Mouse (Mus musculus): ENCODE measurements around the gene Tmem59l. TPM values are rescaled to one million over a fixed set of nuclear protein-coding genes. Genes with fewer than 3 reads are reported as not detected.
A peak's percentile ranks its signal among the peaks of the same experiment; 100 is the strongest.
"Not testable (repeated sequence)": the region's sequence is repeated elsewhere in the genome, so short reads cannot be mapped to it uniquely, and the experiment has no call there.

Tmem59l gene
- polyA plus RNA-seq, 1 experiment: 0.36 TPM

GRCm38 (mm10) chr8:70511770-70512169, 24.6 kb upstream of the Tmem59l start:
- peaks cover 62% of the 10 kb centered on the region for H3K79me2 ChIP-seq (ENCODE audit: control insufficient read depth, insufficient read depth)
- no peak overlapping the region for H3K4me3 ChIP-seq (ENCODE audit: insufficient read depth, poor library complexity, severe bottlenecking)
- TF ChIP-seq MYOD1 (IDR thresholded peaks at IDR 0.05; ENCODE audit: control insufficient read depth, insufficient read length, low read depth) (no peak), MYOG (IDR thresholded peaks at IDR 0.05; ENCODE audit: control insufficient read depth, extremely low read depth, insufficient read length) (no peak), USF1 (IDR thresholded peaks at IDR 0.05; ENCODE audit: low read depth) (no peak), MAX (IDR thresholded peaks at IDR 0.05) (no peak), CTCF (IDR thresholded peaks at IDR 0.05; ENCODE audit: control insufficient read depth, insufficient read depth, insufficient read length) (no peak), FOSL1 (IDR thresholded peaks at IDR 0.05; ENCODE audit: insufficient read depth, low read length, poor library complexity, severe bottlenecking) (no peak), CEBPB (IDR thresholded peaks at IDR 0.05; ENCODE audit: low read depth) (no peak)
- H3ac ChIP-seq (ENCODE audit: control insufficient read depth, insufficient read length, low read depth): no peak overlapping the region
- peaks cover 33% of the 10 kb centered on the region for H3K79me3 ChIP-seq (ENCODE audit: low read depth)
- H3K36me3 ChIP-seq (ENCODE audit: control insufficient read depth, insufficient read depth): peaks cover 52% of the 10 kb centered on the region
- no peaks in the 10 kb centered on the region for H3K27me3 ChIP-seq (ENCODE audit: control insufficient read depth, insufficient read depth, insufficient read length)

DNA sequence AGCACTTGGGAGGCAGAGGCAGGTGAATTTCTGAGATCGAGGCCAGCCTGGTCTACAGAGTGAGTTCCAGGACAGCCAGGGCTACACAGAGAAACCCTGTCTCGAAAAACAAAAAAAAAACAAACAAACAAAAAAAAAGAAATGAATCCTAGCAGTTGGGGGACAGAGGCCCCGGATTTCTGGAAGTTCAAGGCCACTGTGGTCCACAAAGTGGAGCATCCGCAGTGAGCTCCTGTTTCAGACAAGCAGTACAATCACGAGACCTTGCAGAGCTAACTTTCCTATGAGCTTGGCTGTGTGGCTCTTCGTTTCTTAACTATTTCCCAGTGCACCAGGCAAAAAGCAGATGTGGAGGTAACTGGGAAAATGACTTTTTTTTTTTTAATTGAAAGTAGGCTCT, 24.0 kb upstream of the Tmem59l start:
- H3K79me3 ChIP-seq (ENCODE audit: low read depth): peaks cover 33% of the 10 kb centered on the region
- H3K27me3 ChIP-seq (ENCODE audit: control insufficient read depth, insufficient read depth, insufficient read length); H3ac ChIP-seq (ENCODE audit: control insufficient read depth, insufficient read length, low read depth): not testable (repeated sequence)
- H3K79me2 ChIP-seq (ENCODE audit: control insufficient read depth, insufficient read depth): peaks cover 62% of the 10 kb centered on the region
- H3K4me3 ChIP-seq (ENCODE audit: insufficient read depth, poor library complexity, severe bottlenecking): peak overlapping the region; percentile 93
- H3K36me3 ChIP-seq (ENCODE audit: control insufficient read depth, insufficient read depth): peaks cover 46% of the 10 kb centered on the region

- Histone ChIP-seq H3ac (ENCODE audit: control insufficient read depth, insufficient read length, low read depth) (peak within 1 kb of the TSS; percentile 92), H3K27me3 (ENCODE audit: control insufficient read depth, insufficient read depth, insufficient read length) (no peaks in the 10 kb centered on the region), H3K79me3 (ENCODE audit: low read depth) (peaks cover 41% of the 10 kb centered on the region), H3K79me2 (ENCODE audit: control insufficient read depth, insufficient read depth) (peaks cover 70% of the 10 kb centered on the region), H3K4me3 (ENCODE audit: insufficient read depth, poor library complexity, severe bottlenecking) (peak within 1 kb of the TSS; percentile 93), H3K36me3 (ENCODE audit: control insufficient read depth, insufficient read depth) (peaks cover 46% of the 10 kb centered on the region)
- peak; percentile 92 for TF ChIP-seq MAX (IDR thresholded peaks at IDR 0.05)
- TF ChIP-seq MYOD1 (IDR thresholded peaks at IDR 0.05; ENCODE audit: control insufficient read depth, insufficient read length, low read depth): no peak
- TF ChIP-seq FOSL1 (IDR thresholded peaks at IDR 0.05; ENCODE audit: insufficient read depth, low read length, poor library complexity, severe bottlenecking): no peak
Observed at GRCm38 (mm10) chr8:70510228-70510915, 23.2 kb upstream of the Tmem59l start, which contains the start of gene Uba52. Uba52 (minus strand) TSS chr8:70510801.

- H3K79me3 ChIP-seq (ENCODE audit: low read depth): peaks cover 41% of the 10 kb centered on the region
- TF ChIP-seq CEBPB (IDR thresholded peaks at IDR 0.05; ENCODE audit: low read depth) (no peak), MAX (IDR thresholded peaks at IDR 0.05) (no peak), CTCF (IDR thresholded peaks at IDR 0.05; ENCODE audit: control insufficient read depth, insufficient read depth, insufficient read length) (no peak), USF1 (IDR thresholded peaks at IDR 0.05; ENCODE audit: low read depth) (no peak), MYOD1 (IDR thresholded peaks at IDR 0.05; ENCODE audit: control insufficient read depth, insufficient read length, low read depth) (no peak), FOSL1 (IDR thresholded peaks at IDR 0.05; ENCODE audit: insufficient read depth, low read length, poor library complexity, severe bottlenecking) (no peak), MYOG (IDR thresholded peaks at IDR 0.05; ENCODE audit: control insufficient read depth, extremely low read depth, insufficient read length) (no peak)
- no peaks in the 10 kb centered on the region for H3K27me3 ChIP-seq (ENCODE audit: control insufficient read depth, insufficient read depth, insufficient read length)
- peaks cover 73% of the 10 kb centered on the region for H3K79me2 ChIP-seq (ENCODE audit: control insufficient read depth, insufficient read depth)
- H3K4me3 ChIP-seq (ENCODE audit: insufficient read depth, poor library complexity, severe bottlenecking): peak overlapping the region; percentile 93
- peaks cover 46% of the 10 kb centered on the region for H3K36me3 ChIP-seq (ENCODE audit: control insufficient read depth, insufficient read depth)
- peak overlapping the region; percentile 92 for H3ac ChIP-seq (ENCODE audit: control insufficient read depth, insufficient read length, low read depth)
Observed at GRCm38 (mm10) chr8:70509281-70509952, 22.3 kb upstream of the Tmem59l start.

- H3K27me3 ChIP-seq (ENCODE audit: control insufficient read depth, insufficient read depth, insufficient read length): no peaks in the 10 kb centered on the region
Observed at GRCm38 (mm10) chr8:70507027-70507393, 19.9 kb upstream of the Tmem59l start.

More at GRCm38 (mm10) chr8:70507027-70507393, 19.9 kb upstream of the Tmem59l start:
- H3K36me3 ChIP-seq (ENCODE audit: control insufficient read depth, insufficient read depth): peaks cover 40% of the 10 kb centered on the region
- peaks cover 58% of the 10 kb centered on the region for H3K79me2 ChIP-seq (ENCODE audit: control insufficient read depth, insufficient read depth)
- no peak overlapping the region for H3ac ChIP-seq (ENCODE audit: control insufficient read depth, insufficient read length, low read depth)
- peaks cover 39% of the 10 kb centered on the region for H3K79me3 ChIP-seq (ENCODE audit: low read depth)
- no peak for TF ChIP-seq FOSL1 (IDR thresholded peaks at IDR 0.05; ENCODE audit: insufficient read depth, low read length, poor library complexity, severe bottlenecking)
- no peak for TF ChIP-seq MYOD1 (IDR thresholded peaks at IDR 0.05; ENCODE audit: control insufficient read depth, insufficient read length, low read depth)
- TF ChIP-seq MAX (IDR thresholded peaks at IDR 0.05): no peak
- TF ChIP-seq MYOG (IDR thresholded peaks at IDR 0.05; ENCODE audit: control insufficient read depth, extremely low read depth, insufficient read length): no peak
- TF ChIP-seq USF1 (IDR thresholded peaks at IDR 0.05; ENCODE audit: low read depth): no peak
- H3K4me3 ChIP-seq (ENCODE audit: insufficient read depth, poor library complexity, severe bottlenecking): peak overlapping the region; percentile 48

Data from C2C12 (cell line).